Mouse (Mus musculus) C2C12 (cell line): ENCODE data around the gene Vsir. TPM values are rescaled to one million over a fixed set of nuclear protein-coding genes. Genes with fewer than 3 reads are reported as not detected.
A peak's percentile ranks its signal among the peaks of the same experiment; 100 is the strongest.

Experiments used
- H3K27me3 ChIP-seq: one replicate; pipeline ENCODE4 v1.6.1; 2011; ENCODE audit not compliant: control insufficient read depth, insufficient read depth, insufficient read length
- H3K36me3 ChIP-seq: one replicate; pipeline ENCODE4 v1.6.1; 2011; ENCODE audit not compliant: control insufficient read depth, insufficient read depth
- H3K4me3 ChIP-seq: one replicate; pipeline ENCODE4 v1.5.1; 2011; ENCODE audit warnings: mild to moderate bottlenecking, control low read depth; ENCODE audit not compliant: poor library complexity, insufficient read depth, severe bottlenecking
- H3K79me2 ChIP-seq: one replicate; pipeline ENCODE4 v1.6.1; 2011; ENCODE audit not compliant: control insufficient read depth, insufficient read depth
- H3K79me3 ChIP-seq: one replicate; pipeline ENCODE4 v1.6.1; 2011; ENCODE audit warnings: low read depth, control low read depth
- H3ac ChIP-seq: one replicate; pipeline ENCODE3; 2011; ENCODE audit warnings: low read depth; ENCODE audit not compliant: control insufficient read depth, insufficient read length
- CEBPB ChIP-seq: IDR thresholded peaks from one replicate; pipeline ENCODE4 v1.6.1; 2011; ENCODE audit warnings: low read depth, mild to moderate bottlenecking, control low read depth, moderate library complexity
- CTCF ChIP-seq: IDR thresholded peaks from one replicate; pipeline ENCODE4 v1.5.1; 2011; ENCODE audit not compliant: control insufficient read depth, insufficient read depth, insufficient read length
- FOSL1 ChIP-seq: IDR thresholded peaks from one replicate; pipeline ENCODE4 v1.8.0; 2011; ENCODE audit warnings: mild to moderate bottlenecking, low read length; ENCODE audit not compliant: poor library complexity, insufficient read depth, severe bottlenecking
- MAX ChIP-seq: IDR thresholded peaks from one replicate; pipeline ENCODE4 v1.6.1; 2011; ENCODE audit warnings: mild to moderate bottlenecking, control low read depth
- MYOD1 ChIP-seq: IDR thresholded peaks from one replicate; pipeline ENCODE4 v1.6.1; 2011; ENCODE audit warnings: low read depth; ENCODE audit not compliant: control insufficient read depth, insufficient read length
- MYOG ChIP-seq: IDR thresholded peaks from one replicate; pipeline ENCODE4 v1.6.1; 2011; ENCODE audit not compliant: control insufficient read depth, insufficient read length; ENCODE audit errors: extremely low read depth
- USF1 ChIP-seq: IDR thresholded peaks from one replicate; pipeline ENCODE4 v1.6.1; 2011; ENCODE audit warnings: low read depth, mild to moderate bottlenecking, control low read depth, moderate library complexity
- polyA plus RNA-seq: library from polyadenylated mRNA; unstranded; fragments of >200 nt; fragmentation: generic; extraction: Trizol; gene quantifications from one replicate; pipeline ENCODE4 v1.2.1, GENCODE M21; 2012; ENCODE audit warnings: missing spikeins

Gene Vsir
- polyA plus RNA-seq, 1 experiment, result 0.68 TPM

DNA sequence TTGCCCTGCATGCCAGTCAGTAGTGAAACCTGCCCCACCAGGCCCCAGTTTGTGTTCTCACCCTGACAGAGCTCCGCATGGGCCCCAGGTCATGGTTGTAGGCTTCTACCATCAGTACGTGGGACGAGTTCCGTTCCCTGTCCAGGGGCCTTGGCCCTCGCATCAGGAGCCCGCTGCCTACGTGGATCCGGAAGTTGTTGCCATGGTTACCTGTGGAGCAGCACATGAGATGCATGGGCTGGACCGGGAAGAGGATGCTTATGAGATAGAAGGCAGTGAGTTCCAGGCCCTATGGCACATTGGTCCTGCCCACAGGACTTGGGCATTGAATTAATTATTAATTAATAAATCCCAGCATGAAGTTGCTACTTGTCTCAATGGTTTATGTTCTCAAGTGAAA is 45.0 kb downstream of the Vsir start:
- TF ChIP-seq CTCF (no peak), FOSL1 (no peak), MYOG (no peak), MYOD1 (no peak), MAX (no peak), CEBPB (no peak), USF1 (no peak)
- Histone ChIP-seq H3K36me3 (no peaks in the 10 kb centered on the region), H3K4me3 (no peak overlapping the region), H3ac (no peak overlapping the region), H3K79me2 (no peaks in the 10 kb centered on the region), H3K79me3 (no peaks in the 10 kb centered on the region), H3K27me3 (no peaks in the 10 kb centered on the region)

DNA sequence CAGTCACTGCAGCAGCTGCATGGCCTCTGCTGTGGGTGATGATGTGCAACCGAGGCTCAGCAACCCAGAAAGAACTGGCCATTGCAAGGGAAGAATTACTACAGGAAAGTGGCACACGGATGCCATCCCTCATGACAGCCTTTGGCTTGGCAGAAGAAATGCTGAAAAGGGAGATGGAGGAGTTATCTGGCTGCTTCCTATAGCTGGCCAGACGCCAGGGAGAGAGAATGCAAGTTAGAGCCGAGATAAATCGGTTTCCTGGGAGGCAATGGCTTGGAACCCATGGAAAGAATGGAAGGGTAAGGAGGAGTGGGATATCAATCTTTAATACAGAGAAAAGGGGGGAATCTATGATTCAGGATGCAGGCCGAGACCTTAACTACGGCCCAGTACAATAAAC is 48.3 kb downstream of the Vsir start:
- H3ac ChIP-seq, result no peak overlapping the region
- H3K36me3 ChIP-seq, result no peaks in the 10 kb centered on the region
- H3K4me3 ChIP-seq, result no peak overlapping the region
- no peaks in the 10 kb centered on the region for H3K79me2 ChIP-seq
- H3K79me3 ChIP-seq, result no peaks in the 10 kb centered on the region
- TF ChIP-seq MYOG (no peak), MAX (no peak), FOSL1 (no peak)
- no peaks in the 10 kb centered on the region for H3K27me3 ChIP-seq

DNA sequence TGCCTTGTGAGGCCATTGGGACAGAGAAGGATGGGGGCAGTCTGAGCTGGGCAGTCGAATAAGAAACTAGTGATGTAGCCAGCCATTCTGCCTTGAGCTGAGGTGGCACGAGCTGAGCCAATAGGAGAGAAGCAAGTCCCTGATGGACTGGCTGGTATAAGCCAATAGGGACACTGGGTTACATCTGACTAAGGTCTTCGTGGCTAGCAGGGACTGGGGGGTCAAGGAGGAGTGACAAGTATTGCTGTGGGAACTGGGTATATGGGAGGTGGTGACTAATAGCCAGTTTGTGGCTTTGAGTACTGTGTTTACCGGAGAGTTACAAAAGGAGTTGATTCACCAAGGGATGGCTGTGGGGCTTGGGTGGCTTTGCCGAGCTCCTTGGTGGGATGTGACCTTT is 49.0 kb downstream of the Vsir start:
- H3ac ChIP-seq, result no peak overlapping the region

DNA sequence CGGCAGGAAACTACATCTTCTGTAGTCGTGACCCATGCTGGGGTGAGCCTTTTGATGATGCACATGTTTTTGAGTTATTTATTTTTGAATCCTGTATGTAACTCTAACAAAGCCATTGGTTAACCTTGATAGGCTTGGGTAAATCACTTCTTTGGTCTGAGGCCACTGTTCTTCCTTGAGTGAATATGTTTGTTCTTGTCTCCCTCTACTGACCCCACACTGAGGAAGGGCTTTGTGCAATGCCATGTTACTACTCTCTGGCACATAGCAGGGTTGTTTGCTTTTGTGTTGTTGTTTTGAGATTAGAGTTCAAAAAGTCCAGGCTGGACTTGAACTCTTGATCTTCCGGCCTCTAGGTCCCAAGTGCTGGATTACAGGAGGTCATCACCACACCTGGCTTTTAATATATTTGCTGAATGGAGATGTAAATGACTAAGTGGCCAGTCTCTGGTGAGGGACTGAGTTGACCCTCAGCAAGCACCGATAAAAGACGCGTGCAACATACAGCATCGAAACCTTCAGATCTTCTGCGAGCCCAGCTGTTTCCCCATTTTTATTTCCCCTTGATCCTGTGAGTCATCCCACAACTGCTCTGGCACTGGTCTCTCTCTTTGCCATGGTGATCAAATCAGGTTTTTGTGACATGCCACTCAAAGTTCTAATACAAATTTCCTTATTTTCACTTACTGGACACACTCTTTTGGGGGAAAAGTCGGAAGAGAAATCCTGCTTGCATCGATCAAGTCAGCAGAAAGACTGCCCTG is 51.6 kb downstream of the Vsir start:
- Histone ChIP-seq H3K27me3 (peaks cover 5% of the 10 kb centered on the region), H3K79me3 (no peaks in the 10 kb centered on the region), H3K79me2 (no peaks in the 10 kb centered on the region), H3ac (no peak overlapping the region), H3K4me3 (no peak overlapping the region), H3K36me3 (no peaks in the 10 kb centered on the region)
- TF ChIP-seq MYOG (no peak), MYOD1 (peak; percentile 57)

More for the DNA sequence above, 49.0 kb downstream of the Vsir start:
- Histone ChIP-seq H3K27me3 (no peaks in the 10 kb centered on the region), H3K79me2 (no peaks in the 10 kb centered on the region), H3K79me3 (no peaks in the 10 kb centered on the region), H3K4me3 (no peak overlapping the region), H3K36me3 (no peaks in the 10 kb centered on the region)
- no peak for TF ChIP-seq CEBPB
- no peak for TF ChIP-seq MAX
- no peak for TF ChIP-seq FOSL1
- TF ChIP-seq USF1, result no peak

DNA sequence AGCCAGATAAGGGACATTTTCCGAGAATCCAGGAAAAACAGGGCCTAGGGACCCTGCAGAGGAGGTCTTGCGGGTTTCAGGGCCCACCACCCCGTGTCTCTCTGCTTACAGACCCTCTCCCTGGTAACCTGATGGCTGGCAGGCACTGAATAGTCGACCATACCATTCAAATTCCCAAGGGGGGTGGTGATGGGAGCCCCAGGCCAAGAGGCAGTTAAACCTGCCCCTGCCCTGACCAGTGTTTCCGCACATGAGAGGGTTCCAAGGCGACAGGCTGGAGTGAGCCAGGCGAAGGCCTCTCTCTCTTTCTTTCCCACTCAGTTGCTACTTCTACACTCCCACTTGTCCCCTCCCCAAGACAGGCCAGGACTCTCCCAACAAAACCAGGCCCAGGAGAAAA is 52.8 kb downstream of the Vsir start, which contains the start of gene Gm17455:
Gm17455 (plus strand) TSS at position 278 of the 400 bp plus-strand sequence.
- Histone ChIP-seq H3K27me3 (peaks cover 10% of the 10 kb centered on the region), H3K79me2 (no peaks in the 10 kb centered on the region), H3K79me3 (no peaks in the 10 kb centered on the region), H3K4me3 (no peak within 1 kb of the TSS), H3ac (no peak within 1 kb of the TSS), H3K36me3 (no peaks in the 10 kb centered on the region)
- TF ChIP-seq MYOD1, result no peak
- no peak for TF ChIP-seq CTCF
- TF ChIP-seq CEBPB, result no peak
- no peak for TF ChIP-seq FOSL1
- no peak for TF ChIP-seq USF1
- no peak for TF ChIP-seq MYOG
- TF ChIP-seq MAX, result no peak

DNA sequence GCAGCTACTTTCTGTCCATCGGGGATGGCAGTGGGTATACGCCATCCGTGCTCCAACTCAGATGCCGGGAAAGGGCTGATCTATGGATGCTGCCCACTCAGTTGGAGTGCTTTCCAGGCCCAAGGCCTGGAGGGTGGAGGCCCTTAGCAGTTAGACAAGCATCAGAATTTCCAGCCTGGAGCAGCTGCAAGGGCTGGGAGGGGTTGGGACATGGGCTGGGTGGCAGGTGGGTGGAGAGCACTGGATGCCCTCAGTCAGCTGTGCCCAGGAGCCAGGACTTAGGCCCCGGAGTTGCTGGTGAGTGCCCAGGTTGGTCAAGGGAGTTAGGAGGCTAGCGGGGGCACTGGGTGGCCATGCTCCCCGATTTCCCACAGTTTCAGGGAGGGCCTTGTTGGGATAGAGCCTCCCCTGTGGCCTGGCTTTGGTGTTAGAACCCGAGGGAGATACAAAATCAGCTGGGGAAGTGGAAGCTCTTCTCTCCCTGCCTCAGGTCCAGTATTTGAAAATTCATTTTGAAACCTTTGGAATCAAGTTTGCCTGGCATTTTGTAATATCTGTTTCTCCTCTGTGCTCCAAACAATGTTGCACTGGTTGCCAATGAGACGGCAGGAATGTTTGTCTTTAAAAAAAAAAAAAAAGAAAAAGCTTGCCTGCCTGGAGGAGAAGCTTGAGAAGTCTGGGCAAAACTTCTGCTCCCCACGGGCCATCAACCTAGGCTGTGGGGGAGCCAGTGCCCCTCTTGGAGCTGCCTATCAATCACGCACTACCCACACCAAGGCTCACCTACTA is 54.0 kb downstream of the Vsir start:
- Histone ChIP-seq H3K79me2 (no peaks in the 10 kb centered on the region), H3ac (no peak overlapping the region), H3K79me3 (no peaks in the 10 kb centered on the region), H3K36me3 (no peaks in the 10 kb centered on the region), H3K27me3 (peaks cover 10% of the 10 kb centered on the region), H3K4me3 (no peak overlapping the region)
- no peak for TF ChIP-seq CEBPB
- no peak for TF ChIP-seq CTCF
- no peak for TF ChIP-seq MYOD1
- no peak for TF ChIP-seq FOSL1
- TF ChIP-seq MYOG, result no peak
- TF ChIP-seq MAX, result no peak
- no peak for TF ChIP-seq USF1
